Mouse (Mus musculus) CH12.LX (cell line): ENCODE measurements around the gene Clnk.

ENCODE experiments used
- CTCF ChIP-seq, 2 experiments: IDR thresholded peaks in 1 of 2; conservative IDR thresholded peaks in 1 of 2; 2 replicates each; pipeline ENCODE4 v1.5.1; 2011 to 2012; ENCODE audit warnings: low read depth in 2 of 2, low read length in 2 of 2, improper control_type of control experiment in 1 of 2, inconsistent platforms in 1 of 2, mild to moderate bottlenecking in 1 of 2, moderate library complexity in 1 of 2
- EP300 ChIP-seq: IDR thresholded peaks from 2 replicates; pipeline ENCODE4 v1.6.1; 2011; ENCODE audit warnings: low read length, improper control_type of control experiment
- HCFC1 ChIP-seq: IDR thresholded peaks from 2 replicates; pipeline ENCODE4 v1.6.1; 2012; ENCODE audit warnings: low read depth, mild to moderate bottlenecking, inconsistent platforms, low read length, improper control_type of control experiment
- KAT2A ChIP-seq: IDR thresholded peaks from 2 replicates; pipeline ENCODE4 v1.6.1; 2012; ENCODE audit warnings: low read length, improper control_type of control experiment, inconsistent platforms; ENCODE audit not compliant: insufficient replicate concordance
- MAFK ChIP-seq: IDR thresholded peaks from 2 replicates; pipeline ENCODE4 v1.6.1; 2011; ENCODE audit warnings: low read length, improper control_type of control experiment; ENCODE audit not compliant: insufficient replicate concordance
- MAX ChIP-seq: IDR thresholded peaks from 2 replicates; pipeline ENCODE4 v1.6.1; 2011; ENCODE audit warnings: low read length, improper control_type of control experiment
- MEF2A ChIP-seq: IDR thresholded peaks from 2 replicates; pipeline ENCODE4 v1.6.1; 2014; ENCODE audit warnings: low read depth, mild to moderate bottlenecking, inconsistent platforms, low read length, improper control_type of control experiment, borderline replicate concordance
- POLR2A ChIP-seq: IDR thresholded peaks from 2 replicates; pipeline ENCODE4 v1.6.1; 2011; ENCODE audit warnings: low read depth, mild to moderate bottlenecking, improper control_type of control experiment, low read length
- SMC3 ChIP-seq: IDR thresholded peaks from 2 replicates; pipeline ENCODE4 v1.6.1; 2011; ENCODE audit warnings: low read depth, low read length, improper control_type of control experiment
- TCF12 ChIP-seq: IDR thresholded peaks from 2 replicates; pipeline ENCODE4 v1.6.1; 2014; ENCODE audit warnings: low read depth, mild to moderate bottlenecking, inconsistent platforms, low read length, improper control_type of control experiment
- USF2 ChIP-seq: conservative IDR thresholded peaks from 2 replicates; pipeline ENCODE4 v1.6.1; 2011; ENCODE audit warnings: low read depth, low read length, improper control_type of control experiment
- ZKSCAN1 ChIP-seq: IDR thresholded peaks from 2 replicates; pipeline ENCODE4 v1.6.1; 2012; ENCODE audit warnings: low read depth, inconsistent platforms, low read length, improper control_type of control experiment, borderline replicate concordance

- no peak for TF ChIP-seq EP300
- no peak for TF ChIP-seq SMC3
- no peak for TF ChIP-seq CTCF (conservative IDR thresholded peaks at IDR 0.05 in 1 of 2, IDR thresholded peaks at IDR 0.05 in 1 of 2; ENCODE audit: low read depth in 2 of 2, low read length in 2 of 2)
- no peak for TF ChIP-seq POLR2A
- TF ChIP-seq MAFK = no peak
- no peak for TF ChIP-seq USF2
- TF ChIP-seq ZKSCAN1 = no peak
- no peak for TF ChIP-seq KAT2A
- no peak for TF ChIP-seq HCFC1
- TF ChIP-seq MEF2A = no peak
- TF ChIP-seq MAX = no peak
- TF ChIP-seq TCF12 = no peak
Observed at GRCm38 (mm10) chr5:38698046-38698445, 178.6 kb downstream of the Clnk start.
